Comparison of ENCODE assay signal across 14 mouse cellular contexts in the genomic region with DNA sequence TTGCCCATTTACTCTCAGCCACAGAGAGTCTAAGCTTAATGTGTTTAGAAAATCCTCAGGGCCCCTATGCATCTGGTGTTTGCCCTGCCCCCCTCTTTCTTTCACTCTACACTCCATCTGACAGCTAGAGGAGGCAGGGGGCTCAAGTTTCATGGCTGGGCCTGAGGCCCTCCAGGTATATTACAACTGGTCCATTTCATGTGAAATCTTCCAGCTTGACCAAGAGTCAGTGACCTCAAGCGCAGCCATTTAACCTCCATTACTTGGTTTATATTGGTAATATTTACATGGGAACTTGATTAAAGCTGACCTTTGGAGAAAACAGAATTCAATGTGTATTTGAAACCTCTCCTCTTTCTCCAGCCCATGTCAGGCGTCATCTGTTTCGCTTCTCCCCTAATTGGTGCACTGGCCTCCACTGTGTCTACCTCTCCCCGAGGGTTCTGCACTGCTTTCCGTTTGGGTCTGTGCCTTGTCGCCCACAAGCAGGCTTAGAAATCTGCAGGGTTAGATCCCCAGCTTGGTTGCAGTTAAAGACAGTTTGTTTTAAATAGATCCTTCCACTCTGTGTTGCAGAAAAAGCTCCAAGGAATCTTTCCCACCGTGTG.
DNase-seq lines count a peak whose midpoint lies in the region; ATAC-seq and TF ChIP-seq lines count a peak whose summit lies in the region.
"Had no signal": no experiment of that assay in that cellular context is flagged by ENCODE, and none has a peak within 500 bp of the region (broad histone marks: within the 10 kb centered on the region; RNA-seq: fewer than 3 reads in every experiment).

No protein-coding gene starts in this region.

- H3K4me3 ChIP-seq in layer of hippocampus, adult 2 months, result no peak overlapping the region
- H3K4me3 ChIP-seq in embryonic facial prominence, embryonic 13.5 days, result no peak overlapping the region
- H3K4me3 ChIP-seq: forebrain, embryonic 15.5 days had no signal

- no peaks in the 10 kb centered on the region for H3K9me3 ChIP-seq in embryonic facial prominence, embryonic 13.5 days
- H3K9me3 ChIP-seq: forebrain, embryonic 15.5 days had no signal

- H3K4me2 ChIP-seq in embryonic facial prominence, embryonic 13.5 days, result no peak overlapping the region
- H3K4me2 ChIP-seq: forebrain, embryonic 15.5 days; liver, embryonic 11.5 days had no signal

- peak; percentile 56; the same call in 1 of the 2 replicates for ATAC-seq in embryonic facial prominence, embryonic 13.5 days (ENCODE audit: insufficient number of reproducible peaks, insufficient read depth, low FRiP score, low TSS enrichment, low read depth)
- ATAC-seq in inflammation-experienced regulatory T-cells, adult 6 months, result no peak
- ATAC-seq: activated CD4-positive, CD25-positive, alpha-beta regulatory T cell, adult 4 months; forebrain, embryonic 15.5 days had no signal

- H3K4me1 ChIP-seq in embryonic facial prominence, embryonic 13.5 days, result peaks cover 89% of the 10 kb centered on the region

- peak overlapping the region; percentile 41; the same call in 1 of the 2 replicates for H3K9ac ChIP-seq in embryonic facial prominence, embryonic 13.5 days
- H3K9ac ChIP-seq: forebrain, embryonic 15.5 days had no signal

- DNase-seq in heart, adult 11 months, result peak; percentile 88
- no peak for DNase-seq in heart, adult 18-20 months
- no peak for DNase-seq in layer of hippocampus, adult 2 months (ENCODE audit: low spot score in 2 of 2)
- DNase-seq in layer of hippocampus, adult 9-10 months (ENCODE audit: low spot score), result no peak
- DNase-seq in retina, embryonic 14.5 days (ENCODE audit: low spot score), result peak; percentile 26
- no peak for DNase-seq in adrenal gland, postnatal 4 days (ENCODE audit: low spot score in 2 of 2)
- DNase-seq: cerebellum, postnatal 25 days; lung, postnatal 36 days; right cerebral cortex, postnatal 4 days had no signal

- no peaks in the 10 kb centered on the region for H3K36me3 ChIP-seq in embryonic facial prominence, embryonic 13.5 days
- H3K36me3 ChIP-seq: forebrain, embryonic 15.5 days had no signal

- TF ChIP-seq CTCF in layer of hippocampus, adult 2 months (conservative IDR thresholded peaks at IDR 0.05), result no peak

- WGBS in embryonic facial prominence, embryonic 13.5 days, result 13% methylated on average over 7 of the region's 7 CpGs

- peak overlapping the region; percentile 9; the same call in 1 of the 2 replicates for H3K27ac ChIP-seq in layer of hippocampus, adult 2 months
- H3K27ac ChIP-seq in embryonic facial prominence, embryonic 13.5 days, result peak overlapping the region; percentile 95
- H3K27ac ChIP-seq: forebrain, embryonic 15.5 days had no signal

- no peaks in the 10 kb centered on the region for H3K27me3 ChIP-seq in embryonic facial prominence, embryonic 13.5 days

Comparison
In these comparisons a context has a peak if more than half of its experiments do, and no peak if none do; other contexts are left out.
1. DNase-seq: peak in heart, adult 11 months (single experiment) and retina, embryonic 14.5 days (single experiment); none in heart, adult 18-20 months (0 of 2), layer of hippocampus, adult 2 months (0 of 2), layer of hippocampus, adult 9-10 months (single experiment) and adrenal gland, postnatal 4 days (0 of 2).